Mouse (Mus musculus) adrenal gland, postnatal 0 days (tissue): Measurements from ENCODE around the gene Rab3il1. TPM values are rescaled to one million over a fixed set of nuclear protein-coding genes. Genes with fewer than 3 reads are reported as not detected.

Experiments
- polyA plus RNA-seq: library from polyadenylated mRNA; unstranded; fragments of >200 nt; fragmentation: Nextera tagmentation; extraction: Ambion mirVana; gene quantifications from 2 replicates; pipeline ENCODE4 v1.2.1, GENCODE M21; 2015

The Rab3il1 gene
- polyA plus RNA-seq = 25.0 and 25.9 TPM in 2 replicates

GRCm38 (mm10) chr19:10001206-10001969 lies at the start of gene Rab3il1, which contains the start of gene Best1:
Rab3il1 (plus strand) TSS chr19:10001669.
Best1 (minus strand) TSS chr19:10001633.

DNA sequence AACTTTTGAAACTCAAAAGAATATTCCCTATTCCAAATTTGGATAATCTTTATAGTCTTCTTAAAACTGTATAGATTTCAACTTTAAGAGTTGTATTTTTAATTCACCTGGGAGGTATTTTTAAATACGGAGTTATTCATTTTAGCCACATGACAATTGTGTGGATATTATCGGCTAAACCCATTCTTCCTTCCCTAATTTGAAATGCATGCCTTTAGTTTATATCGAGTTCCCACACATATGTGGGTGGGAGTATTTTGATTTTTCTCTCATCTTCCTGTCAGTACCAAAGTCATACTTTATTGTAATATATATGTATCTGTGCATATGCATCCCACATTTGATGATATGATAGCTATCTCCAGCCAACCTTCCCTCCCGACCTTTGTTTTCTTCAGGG lies 21.2 kb upstream of the Rab3il1 start, which contains the start of gene Fth1:
Gene Fth1 (plus strand): TSS at position 341 of the 400 bp plus-strand sequence.

DNA sequence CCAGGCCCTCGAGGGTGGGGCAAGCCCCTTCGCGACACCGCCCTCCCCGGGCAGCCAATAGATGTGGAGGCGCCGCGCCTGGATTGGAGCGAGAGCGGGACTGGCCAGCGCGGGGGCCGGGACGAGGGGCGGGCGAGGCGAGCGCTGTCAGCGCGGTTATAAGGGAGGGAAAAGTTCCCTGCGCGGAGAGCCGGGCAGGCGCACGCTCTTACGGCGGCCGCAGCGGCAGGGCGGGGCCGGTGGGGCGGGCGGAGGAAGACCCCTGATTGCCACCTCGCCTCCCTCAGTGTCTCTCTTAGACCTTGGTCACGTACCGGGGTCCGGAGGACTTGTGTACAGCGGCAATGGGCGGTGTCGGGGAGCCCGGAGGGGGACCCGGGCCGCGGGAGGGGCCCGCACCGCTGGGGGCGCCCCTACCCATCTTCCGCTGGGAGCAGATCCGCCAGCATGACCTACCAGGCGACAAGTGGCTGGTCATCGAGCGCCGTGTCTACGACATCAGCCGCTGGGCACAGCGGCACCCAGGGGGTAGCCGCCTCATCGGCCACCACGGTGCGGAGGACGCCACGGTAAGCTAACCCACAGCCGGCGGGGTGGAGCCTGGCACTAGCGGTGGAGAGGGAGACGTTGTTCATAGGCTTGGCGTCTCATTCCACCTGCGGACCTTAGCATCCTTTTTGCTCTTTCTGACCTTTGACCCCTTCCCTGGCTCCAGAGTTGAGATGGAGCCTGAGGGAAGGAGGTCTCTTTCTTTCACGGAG lies 40.1 kb downstream of the Rab3il1 start, which contains the start of gene Fads3:
Gene Fads3 (plus strand): TSS at position 182 of the 761 bp plus-strand sequence.

Other genes with a start within 250 kb of the Rab3il1 start
- not detected in 2 replicates for gene Scgb2a2, start 154.1 kb upstream of the Rab3il1 start, polyA plus RNA-seq
- gene Incenp, start 102.1 kb upstream of the Rab3il1 start, polyA plus RNA-seq = 25.8 and 28.0 TPM in 2 replicates
- gene Fth1, start 21.1 kb upstream of the Rab3il1 start, polyA plus RNA-seq = 2,773 and 3,684 TPM in 2 replicates
- gene Best1, start within 50 bp of the Rab3il1 start, polyA plus RNA-seq = 1.3 and 2.2 TPM in 2 replicates
- 10.0 and 20.0 TPM in 2 replicates for gene Fads3, start 39.9 kb downstream of the Rab3il1 start, polyA plus RNA-seq
- 160 and 345 TPM in 2 replicates for gene Fads2, start 100.1 kb downstream of the Rab3il1 start, polyA plus RNA-seq
- gene Fads1, start 181.2 kb downstream of the Rab3il1 start, polyA plus RNA-seq = 81.3 and 126 TPM in 2 replicates
- gene Tmem258, start 202.3 kb downstream of the Rab3il1 start, polyA plus RNA-seq = 538 and 559 TPM in 2 replicates
- 33.0 and 47.4 TPM in 2 replicates for gene Fen1, start 202.5 kb downstream of the Rab3il1 start, polyA plus RNA-seq
- gene Myrf, start 239.1 kb downstream of the Rab3il1 start, polyA plus RNA-seq = 3.1 and 4.0 TPM in 2 replicates